Mouse (Mus musculus) G1E-ER4 (cell line): ENCODE measurements around the gene Fads3. TPM values are rescaled to one million over a fixed set of nuclear protein-coding genes. Genes with fewer than 3 reads are reported as not detected.

ENCODE experiments used
- GATA1 ChIP-seq: IDR thresholded peaks from one replicate; pipeline ENCODE4 v1.8.0; 2012; ENCODE audit warnings: low read length, inconsistent platforms
- polyA plus RNA-seq: library from polyadenylated mRNA; stranded (reverse); fragments of >175 nt; gene quantifications from 2 replicates; pipeline ENCODE4 v1.2.3, GENCODE M21; 2012

Gene Fads3
- 44.3 and 46.4 TPM in 2 replicates for polyA plus RNA-seq

DNA sequence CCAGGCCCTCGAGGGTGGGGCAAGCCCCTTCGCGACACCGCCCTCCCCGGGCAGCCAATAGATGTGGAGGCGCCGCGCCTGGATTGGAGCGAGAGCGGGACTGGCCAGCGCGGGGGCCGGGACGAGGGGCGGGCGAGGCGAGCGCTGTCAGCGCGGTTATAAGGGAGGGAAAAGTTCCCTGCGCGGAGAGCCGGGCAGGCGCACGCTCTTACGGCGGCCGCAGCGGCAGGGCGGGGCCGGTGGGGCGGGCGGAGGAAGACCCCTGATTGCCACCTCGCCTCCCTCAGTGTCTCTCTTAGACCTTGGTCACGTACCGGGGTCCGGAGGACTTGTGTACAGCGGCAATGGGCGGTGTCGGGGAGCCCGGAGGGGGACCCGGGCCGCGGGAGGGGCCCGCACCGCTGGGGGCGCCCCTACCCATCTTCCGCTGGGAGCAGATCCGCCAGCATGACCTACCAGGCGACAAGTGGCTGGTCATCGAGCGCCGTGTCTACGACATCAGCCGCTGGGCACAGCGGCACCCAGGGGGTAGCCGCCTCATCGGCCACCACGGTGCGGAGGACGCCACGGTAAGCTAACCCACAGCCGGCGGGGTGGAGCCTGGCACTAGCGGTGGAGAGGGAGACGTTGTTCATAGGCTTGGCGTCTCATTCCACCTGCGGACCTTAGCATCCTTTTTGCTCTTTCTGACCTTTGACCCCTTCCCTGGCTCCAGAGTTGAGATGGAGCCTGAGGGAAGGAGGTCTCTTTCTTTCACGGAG lies at the start of gene Fads3:
Fads3 (plus strand) TSS at position 182 of the 761 bp plus-strand sequence.
- TF ChIP-seq GATA1: no peak

DNA sequence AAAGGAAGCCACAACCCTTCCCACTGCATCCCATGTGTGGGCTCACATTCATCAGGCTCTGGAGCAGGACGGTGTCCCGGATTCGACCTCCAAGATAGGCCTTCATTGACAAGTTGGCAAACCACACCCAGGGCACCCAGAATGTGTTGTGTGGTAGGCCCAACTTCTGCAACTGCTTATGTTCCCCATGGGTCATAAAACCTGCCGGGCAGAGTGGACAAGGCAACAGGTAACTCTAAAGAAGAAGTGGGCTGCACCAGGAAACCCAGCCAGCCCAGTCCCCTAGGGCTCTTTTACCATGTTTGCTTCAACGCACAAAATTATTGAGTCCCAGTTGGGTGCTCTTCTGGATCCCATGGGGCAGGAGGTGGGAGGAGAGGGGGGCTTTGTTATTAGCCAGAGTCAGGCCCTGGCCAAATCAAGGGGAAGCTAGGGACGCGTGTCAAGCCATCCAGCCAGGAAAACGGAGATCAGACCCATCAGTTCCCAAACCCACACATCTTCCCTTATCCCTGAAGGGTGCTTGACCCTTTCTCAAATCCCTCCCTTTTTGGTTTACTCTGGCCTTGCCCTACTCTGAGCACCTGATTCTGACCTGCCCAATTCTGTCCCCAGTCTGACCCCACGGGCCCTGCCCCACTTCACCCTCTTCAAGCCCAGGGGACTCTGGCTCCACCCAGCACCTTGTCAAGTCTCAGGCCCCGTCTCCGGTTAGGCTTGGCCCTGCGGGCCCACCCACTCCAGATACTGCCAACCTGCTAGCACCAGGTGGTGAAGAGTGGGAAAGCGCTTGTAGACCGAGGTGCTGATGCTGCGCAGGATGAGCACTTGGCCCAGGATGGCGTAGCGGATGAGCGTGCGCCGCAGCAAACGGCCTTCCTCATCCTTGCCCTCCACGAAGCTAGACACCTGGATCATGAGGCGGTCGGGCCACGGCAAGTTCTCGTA lies 49.1 kb upstream of the Fads3 start:
- no peak for TF ChIP-seq GATA1

DNA sequence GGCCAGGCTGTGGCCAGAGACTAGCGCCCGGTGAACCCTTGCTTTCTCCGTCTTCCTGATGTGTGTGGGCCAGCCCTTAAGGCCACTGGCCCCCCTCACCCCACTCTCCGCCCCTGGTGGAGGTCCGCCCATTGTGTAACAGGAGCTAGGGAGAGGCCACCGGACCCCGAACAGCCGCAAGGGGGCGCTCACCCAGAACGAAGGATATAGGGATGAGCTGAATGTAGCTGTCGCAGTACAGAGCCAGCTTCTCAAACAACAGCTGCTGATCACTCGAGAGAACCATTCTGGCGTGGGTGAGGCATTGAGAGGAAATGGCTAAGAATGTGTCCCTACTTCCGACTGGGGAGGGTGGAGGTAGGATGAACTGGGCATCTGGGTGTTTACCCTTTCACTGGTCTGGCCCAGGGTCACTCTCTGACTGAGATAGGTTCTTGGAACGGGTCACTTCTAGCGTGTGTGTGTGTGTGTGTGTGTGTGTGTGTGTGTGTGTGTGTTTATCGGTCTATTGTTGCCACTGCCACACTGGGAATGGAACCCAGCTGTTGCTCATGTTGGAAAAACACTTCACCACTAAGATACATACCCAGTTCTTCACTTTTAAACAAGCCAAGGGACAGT lies 48.2 kb upstream of the Fads3 start:
- TF ChIP-seq GATA1: no peak

DNA sequence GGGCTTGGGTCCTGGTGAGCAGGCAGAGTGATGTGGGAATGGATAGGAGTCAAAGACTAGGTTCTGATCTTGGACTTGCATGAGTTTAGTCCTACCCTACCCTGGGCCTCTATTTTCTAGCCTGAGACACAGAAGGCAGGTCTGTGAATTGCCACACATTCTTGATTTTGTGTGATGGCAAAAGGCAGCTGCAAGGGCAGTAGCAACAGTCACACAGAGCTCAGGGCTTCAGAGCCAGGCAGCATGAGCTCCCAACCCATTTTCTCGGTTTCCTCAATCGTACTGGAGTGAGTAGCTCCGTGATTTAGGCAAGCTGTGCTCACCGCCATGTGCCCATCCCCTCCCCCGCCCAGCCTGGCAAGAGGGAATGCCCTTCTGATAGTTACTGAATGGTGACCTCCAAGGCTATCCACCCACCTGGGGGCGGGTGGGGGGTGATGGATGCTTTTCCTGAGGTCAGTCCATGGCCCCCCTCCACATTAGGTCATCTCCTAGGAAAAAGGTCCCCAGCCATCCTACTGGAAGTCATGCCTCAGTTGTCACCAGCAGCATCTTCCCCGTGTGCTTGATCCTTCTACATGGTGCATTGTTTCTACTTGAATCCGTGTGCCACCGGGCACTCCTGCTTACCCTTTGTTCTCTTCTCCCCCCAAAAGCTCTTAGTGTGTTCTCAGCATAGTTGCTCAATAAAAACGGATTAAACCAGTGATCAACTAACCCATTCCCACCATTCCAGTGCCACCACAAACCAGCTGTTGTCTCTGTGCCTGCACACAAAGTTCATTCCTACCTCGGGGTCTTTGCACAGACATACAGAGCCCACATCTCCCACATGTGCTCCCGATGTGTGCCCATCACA lies 43.9 kb upstream of the Fads3 start:
- TF ChIP-seq GATA1: no peak

DNA sequence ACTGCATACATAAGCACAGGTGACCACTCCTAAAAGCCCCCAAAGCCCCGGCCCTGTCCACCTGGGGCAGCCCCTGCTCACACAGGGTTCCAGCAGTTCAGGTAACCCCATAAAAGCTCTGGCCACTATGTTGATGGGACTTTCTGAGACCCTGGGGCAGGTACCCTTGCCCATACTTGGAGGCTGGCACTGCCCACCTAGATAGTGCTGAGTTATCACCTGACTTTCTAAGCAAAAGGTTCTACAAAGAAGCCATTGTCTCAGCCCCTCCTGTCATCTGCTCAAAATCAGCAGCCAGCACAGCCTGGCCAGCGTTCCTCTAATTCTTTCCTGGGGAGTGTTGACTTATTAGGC lies 43.3 kb upstream of the Fads3 start:
- no peak for TF ChIP-seq GATA1

DNA sequence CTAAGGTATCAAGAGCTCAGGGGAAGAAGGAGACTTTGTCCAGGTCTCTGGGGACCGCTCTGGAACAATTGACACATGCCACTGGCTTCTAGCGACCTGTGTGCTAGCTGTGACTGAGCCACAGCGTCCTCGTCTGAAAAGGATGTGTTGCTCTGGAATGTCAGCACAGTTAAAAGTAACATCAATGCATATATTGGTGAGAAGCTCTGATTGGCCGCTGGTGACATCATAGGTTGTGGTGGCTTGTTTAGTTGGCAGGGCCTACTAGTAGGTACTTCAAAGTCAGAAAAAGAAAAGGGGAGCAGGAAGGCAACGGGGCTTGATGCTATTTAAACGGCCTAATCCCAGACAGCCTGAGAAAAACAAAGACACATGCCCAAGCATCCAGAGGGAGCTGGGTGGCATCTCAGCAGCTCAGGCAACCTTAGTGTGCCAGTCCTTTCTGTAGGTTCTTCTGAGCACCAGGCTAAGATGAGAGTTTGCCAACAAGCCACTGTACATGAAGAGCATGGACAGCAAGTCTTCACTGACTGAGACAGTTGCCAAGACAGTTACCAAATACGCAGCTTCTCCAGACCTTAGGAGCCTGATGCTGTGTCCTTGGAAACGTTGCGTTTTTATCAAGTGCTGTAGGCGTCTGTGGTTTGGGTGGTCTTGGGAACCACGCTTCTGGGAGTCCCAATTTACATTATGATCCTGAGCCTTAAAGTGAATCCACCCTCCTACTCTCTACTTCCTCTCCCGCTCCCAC lies 42.5 kb upstream of the Fads3 start:
- no peak for TF ChIP-seq GATA1

DNA sequence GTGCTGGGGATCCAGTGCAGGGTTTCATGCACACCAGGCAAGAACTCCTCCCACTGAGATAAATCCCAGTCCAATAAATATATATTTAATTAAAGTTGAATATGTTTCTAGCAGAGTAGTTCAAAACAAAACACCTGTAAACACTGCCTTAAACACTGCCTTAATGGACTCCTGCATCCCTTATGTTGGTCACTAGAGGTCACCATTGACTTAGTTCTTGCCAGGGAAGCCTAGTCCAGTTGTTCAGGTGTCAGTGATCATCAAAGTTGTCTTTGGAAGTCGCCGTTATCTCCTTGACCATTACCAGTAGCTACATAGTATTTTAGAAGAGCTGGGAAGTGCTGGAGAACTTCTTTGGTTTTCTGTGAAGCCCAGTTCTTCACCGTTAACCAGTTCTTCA lies 41.0 kb upstream of the Fads3 start:
- no peak for TF ChIP-seq GATA1

DNA sequence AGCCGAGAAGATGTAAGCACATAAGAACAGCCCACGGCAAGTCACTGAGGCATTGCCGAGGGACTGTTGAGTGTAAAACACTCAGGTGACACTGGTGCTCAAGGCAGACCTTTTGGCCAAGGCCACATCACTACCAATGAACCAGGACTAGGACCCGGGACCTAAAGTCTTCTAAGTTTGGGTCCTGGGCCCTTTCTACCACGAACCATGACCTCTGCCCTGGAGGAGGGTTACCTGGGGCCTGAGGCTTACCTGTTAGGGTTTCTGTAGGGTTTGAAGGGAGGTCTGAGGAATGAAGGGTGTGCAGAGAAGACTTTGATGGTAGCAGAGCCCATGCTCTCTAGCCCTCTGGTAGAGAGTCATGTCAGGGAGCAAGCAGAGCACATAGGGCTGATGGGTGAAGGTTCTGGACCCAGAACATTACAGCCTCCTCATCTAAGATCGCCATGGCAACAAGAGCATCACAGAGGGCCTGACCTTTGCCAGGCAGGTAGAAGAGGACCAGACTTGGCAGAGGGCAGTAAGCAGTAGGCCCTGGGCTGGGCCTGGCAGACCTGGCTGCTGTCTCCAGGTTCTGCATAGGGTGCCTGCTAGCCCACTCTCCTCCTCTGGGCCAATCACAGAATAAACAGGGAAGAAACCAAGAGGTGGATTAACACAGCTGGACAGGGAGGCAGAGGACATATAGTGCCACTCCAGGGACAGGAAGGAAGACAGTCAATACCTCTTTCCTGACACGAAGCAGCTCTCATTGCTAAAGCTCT lies 40.0 kb upstream of the Fads3 start, which contains the start of the genes Best1 and Rab3il1:
Best1 (minus strand) TSS at position 428 of the 764 bp plus-strand sequence.
Rab3il1 (plus strand) TSS at position 464 of the 764 bp plus-strand sequence.
- no peak for TF ChIP-seq GATA1

DNA sequence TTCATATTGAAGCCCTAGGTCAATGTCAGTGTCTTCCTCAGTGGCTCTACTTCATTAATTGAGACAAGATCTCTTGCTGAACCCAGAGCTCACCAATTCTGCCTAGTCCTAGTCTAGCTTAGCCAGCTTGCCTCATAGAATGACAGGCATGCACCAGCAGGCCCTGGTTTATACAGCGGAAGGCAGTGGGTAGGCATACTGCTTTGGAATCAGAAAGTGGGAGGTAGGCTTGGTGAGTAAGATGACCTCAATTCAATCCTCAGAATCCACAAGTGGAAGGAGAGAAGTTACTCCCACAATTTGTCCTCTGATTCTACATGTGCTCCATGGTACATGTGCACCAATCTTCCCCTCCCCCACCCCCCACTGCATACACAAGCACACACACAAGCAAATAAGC lies 37.7 kb upstream of the Fads3 start:
- no peak for TF ChIP-seq GATA1

DNA sequence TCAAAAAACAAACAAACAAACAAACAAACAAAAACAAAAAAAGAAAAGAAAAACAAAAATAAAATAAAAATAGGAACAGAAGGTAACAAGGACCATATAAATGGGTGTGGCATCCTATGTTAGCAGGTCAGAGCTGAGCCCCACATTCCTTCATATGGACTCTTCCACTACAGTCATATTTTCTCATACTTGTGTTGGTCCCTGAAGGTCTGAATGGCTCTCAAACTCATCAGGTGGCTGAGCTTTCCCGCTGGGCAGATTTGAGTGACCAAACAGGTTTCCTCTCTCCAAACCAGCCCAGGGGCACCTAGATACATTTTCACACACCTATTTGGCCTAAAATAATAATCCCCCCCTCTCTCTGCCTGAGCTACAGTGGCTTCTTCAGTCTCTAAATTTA lies 30.0 kb upstream of the Fads3 start:
- no peak for TF ChIP-seq GATA1

DNA sequence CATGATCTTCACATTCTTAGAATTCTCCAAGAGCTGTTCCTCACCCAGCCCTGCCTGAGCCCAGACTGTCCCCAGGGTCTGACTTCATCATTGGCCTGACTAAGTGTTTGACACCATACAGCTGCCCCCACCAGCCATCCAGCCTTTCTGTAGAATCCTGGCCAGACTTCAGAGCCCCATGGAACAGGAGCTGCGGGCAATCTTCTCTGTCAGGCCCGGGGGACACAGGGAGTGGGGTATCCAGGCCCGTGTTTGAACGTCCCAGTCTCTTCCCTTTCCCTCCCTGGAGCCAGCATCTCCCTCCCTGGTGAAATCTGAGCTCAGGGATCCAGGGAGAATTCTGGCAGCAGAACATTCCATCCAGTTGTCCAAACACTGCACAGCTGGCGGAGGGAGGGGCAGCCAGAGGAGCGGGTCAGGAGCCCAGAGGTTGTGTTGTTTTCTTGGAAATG lies 28.5 kb upstream of the Fads3 start:
- no peak for TF ChIP-seq GATA1

DNA sequence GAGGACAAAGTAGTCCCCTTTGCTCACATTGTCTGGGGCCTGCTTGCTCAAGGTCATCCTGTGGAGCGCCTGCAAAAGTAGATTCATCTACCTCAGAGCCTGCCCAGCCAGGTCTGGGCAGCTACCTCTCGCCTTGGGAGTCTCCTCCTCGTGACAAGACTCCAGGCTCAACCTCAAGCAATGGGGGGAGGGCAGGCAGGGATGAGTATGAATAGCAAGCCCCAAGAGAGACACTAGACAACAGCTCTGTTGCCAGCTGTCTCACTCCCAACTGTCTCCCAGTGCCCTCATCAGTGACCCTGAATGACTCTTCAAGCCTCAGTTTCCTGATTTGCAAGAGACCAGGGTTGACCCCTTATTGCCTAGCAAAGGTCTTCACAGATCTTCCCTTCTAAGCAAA lies 28.0 kb upstream of the Fads3 start:
- TF ChIP-seq GATA1: no peak

DNA sequence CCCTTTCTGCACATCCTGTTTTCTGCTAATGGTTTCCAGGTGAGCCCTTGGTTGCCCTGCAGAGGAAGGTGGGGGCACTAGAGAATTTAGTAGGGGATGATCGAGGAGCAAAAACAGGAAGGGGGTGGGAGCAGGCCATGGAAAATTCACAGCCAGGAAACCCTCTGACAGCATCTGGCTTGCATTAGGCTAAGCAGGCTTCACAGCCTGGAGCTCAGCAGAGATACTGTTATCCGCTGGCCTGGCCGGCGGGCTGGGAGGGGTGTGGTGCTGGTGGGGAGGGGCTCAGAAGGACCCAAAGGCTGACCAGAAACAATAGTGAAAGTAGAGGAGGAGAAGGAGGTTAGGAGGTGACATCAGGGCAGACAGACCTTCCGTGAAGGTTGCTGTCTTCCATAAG lies 27.5 kb upstream of the Fads3 start:
- no peak for TF ChIP-seq GATA1
